Mouse (Mus musculus) C2C12 (cell line): ENCODE results near the gene Yjefn3.

Experiments used
- CTCF ChIP-seq: IDR thresholded peaks from one replicate; pipeline ENCODE4 v1.5.1; 2011; ENCODE audit not compliant: control insufficient read depth, insufficient read depth, insufficient read length
- MAX ChIP-seq: IDR thresholded peaks from one replicate; pipeline ENCODE4 v1.6.1; 2011; ENCODE audit warnings: mild to moderate bottlenecking, control low read depth
- USF1 ChIP-seq: IDR thresholded peaks from one replicate; pipeline ENCODE4 v1.6.1; 2011; ENCODE audit warnings: low read depth, mild to moderate bottlenecking, control low read depth, moderate library complexity

DNA sequence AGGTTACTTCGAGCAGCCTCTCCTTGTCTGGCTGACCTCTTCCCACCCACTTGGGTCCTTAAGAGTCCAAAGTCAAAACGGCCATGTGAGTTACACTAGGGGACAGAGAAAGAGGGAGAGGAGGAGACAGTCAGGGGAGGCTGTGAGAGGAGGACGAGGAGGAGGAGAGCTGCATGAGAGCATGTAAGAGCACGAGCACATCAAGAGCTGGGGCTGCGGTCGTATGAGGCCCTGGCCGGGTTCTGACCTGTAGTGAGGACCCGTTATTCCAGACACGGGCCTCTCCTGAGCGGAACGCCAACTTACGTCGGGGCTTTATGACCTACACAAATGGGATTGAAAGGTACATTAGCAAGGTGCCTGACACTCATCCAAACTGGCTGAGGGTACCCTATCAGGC, 9.4 kb upstream of the Yjefn3 start:
- TF ChIP-seq CTCF: no peak
- no peak for TF ChIP-seq USF1
- TF ChIP-seq MAX: no peak
